Mouse (Mus musculus) lung, adult 2 months (tissue): Measurements from ENCODE around the gene Tor2a.

Source experiments
- CTCF ChIP-seq: fragments of 200-500 bp; IDR thresholded peaks from 2 replicates; pipeline ENCODE4 v1.5.1; 2011; ENCODE audit warnings: mild to moderate bottlenecking, low read length, control low read depth; ENCODE audit not compliant: insufficient read depth
- POLR2A ChIP-seq: fragments of 200-500 bp; IDR thresholded peaks from 2 replicates; pipeline ENCODE4 v1.6.1; 2011; ENCODE audit warnings: low read depth, mild to moderate bottlenecking, control low read depth, low read length, borderline replicate concordance; ENCODE audit errors: extremely low read depth

GRCm38 (mm10) chr2:32729547-32729946 lies 27.5 kb upstream of the Tor2a start:
- TF ChIP-seq POLR2A, result no peak
- TF ChIP-seq CTCF, result no peak
